Mouse (Mus musculus) c-Kit-negative CD71-positive TER-119-positive erythroid progenitor cells, embryonic 14.5 days (primary cell): ENCODE results near the gene P4hb.
A peak's percentile ranks its signal among the peaks of the same experiment; 100 is the strongest.
"Not testable (repeated sequence)": the region's sequence is repeated elsewhere in the genome, so short reads cannot be mapped to it uniquely, and the experiment has no call there.

Experiments used
- DNase-seq: peaks from one replicate; pipeline ENCODE4 v3.0.0-alpha.2; 2013; ENCODE audit warnings: low read depth, low spot score

Gene P4hb

GRCm38 (mm10) chr11:120598283-120598989, 25.4 kb upstream of the P4hb start, which contains the start of the genes Alyref and Anapc11:
TSS of gene Alyref (minus strand) at chr11:120598365.
TSS of gene Anapc11 (plus strand) at chr11:120598421.
- peak; percentile 93 for DNase-seq

DNA sequence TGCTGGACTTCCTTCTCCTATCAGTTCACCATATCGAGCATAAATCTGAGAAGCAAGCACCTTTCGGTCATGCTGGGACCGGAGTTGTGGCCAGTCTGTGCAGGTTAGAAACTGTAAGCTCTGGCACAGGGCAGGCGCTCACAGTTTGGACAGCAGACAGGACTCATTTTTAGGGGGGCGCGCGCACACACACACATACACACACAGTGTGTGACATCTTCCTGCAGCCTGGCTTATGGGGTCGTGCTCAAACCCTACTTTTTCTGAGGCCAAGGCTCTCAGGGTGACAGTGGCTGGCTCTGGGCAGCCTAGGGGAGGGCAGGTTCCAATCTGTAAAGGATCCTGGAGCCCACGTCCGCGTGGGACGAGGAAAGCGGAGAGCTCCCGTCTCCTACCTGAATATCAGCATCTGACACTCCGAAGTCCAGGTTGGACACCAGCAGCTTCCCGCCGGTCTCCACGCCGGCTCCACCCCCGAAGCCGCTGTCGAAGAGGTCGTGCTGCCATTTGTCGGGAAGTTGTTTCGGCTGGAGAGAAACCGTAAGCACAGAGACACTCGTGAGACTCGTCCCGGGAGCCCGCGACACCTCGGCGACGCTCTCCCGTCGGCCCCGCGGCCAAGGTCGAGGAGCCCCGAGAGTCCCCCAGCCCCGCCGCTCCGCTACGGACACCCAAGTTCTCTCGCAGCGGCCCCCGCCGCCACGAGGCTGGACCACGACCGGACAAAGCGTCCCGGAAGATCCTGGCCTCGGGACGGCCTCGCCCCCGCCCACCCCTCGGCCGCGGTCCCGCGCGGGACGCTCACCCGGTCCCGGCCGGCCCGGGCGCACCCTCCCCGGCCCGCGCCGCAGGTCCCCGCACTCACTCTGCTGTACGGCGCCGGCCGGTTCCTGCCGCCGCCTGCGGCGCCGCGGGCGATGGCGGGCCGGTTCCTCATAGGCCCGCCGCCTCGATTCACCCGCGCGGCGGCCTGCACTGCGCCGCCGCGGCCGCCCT, 24.5 kb upstream of the P4hb start:
- no peak for DNase-seq

- DNase-seq: no peak
Observed at GRCm38 (mm10) chr11:120588531-120588930, 15.5 kb upstream of the P4hb start.

- no peak for DNase-seq
Observed at GRCm38 (mm10) chr11:120583937-120584336, 10.9 kb upstream of the P4hb start.

DNA sequence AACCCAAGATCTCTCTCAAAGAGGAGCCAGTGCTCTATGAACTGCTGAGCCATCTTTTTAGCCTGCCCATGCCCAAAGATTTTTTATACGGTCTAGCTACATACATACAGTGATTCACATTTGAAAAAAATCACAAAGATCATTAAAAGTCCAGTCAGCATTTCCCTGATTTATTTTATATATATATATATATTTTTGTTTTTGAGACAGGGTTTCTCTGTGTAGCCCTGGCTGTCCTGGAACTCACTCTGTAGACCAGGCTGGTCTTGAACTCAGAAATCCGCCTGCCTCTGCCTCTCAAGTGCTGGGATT, 9.9 kb upstream of the P4hb start:
- DNase-seq: not testable (repeated sequence)

GRCm38 (mm10) chr11:120582268-120582981, 9.4 kb upstream of the P4hb start:
- peak; percentile 57 for DNase-seq

GRCm38 (mm10) chr11:120581490-120582267, 8.6 kb upstream of the P4hb start, which contains the start of gene Arhgdia:
TSS of gene Arhgdia (minus strand) at chr11:120581624.
- peak; percentile 63 for DNase-seq

GRCm38 (mm10) chr11:120580871-120581331, 7.8 kb upstream of the P4hb start:
- no peak for DNase-seq

- DNase-seq: no peak
Observed at GRCm38 (mm10) chr11:120580190-120580589, 7.1 kb upstream of the P4hb start.

DNA sequence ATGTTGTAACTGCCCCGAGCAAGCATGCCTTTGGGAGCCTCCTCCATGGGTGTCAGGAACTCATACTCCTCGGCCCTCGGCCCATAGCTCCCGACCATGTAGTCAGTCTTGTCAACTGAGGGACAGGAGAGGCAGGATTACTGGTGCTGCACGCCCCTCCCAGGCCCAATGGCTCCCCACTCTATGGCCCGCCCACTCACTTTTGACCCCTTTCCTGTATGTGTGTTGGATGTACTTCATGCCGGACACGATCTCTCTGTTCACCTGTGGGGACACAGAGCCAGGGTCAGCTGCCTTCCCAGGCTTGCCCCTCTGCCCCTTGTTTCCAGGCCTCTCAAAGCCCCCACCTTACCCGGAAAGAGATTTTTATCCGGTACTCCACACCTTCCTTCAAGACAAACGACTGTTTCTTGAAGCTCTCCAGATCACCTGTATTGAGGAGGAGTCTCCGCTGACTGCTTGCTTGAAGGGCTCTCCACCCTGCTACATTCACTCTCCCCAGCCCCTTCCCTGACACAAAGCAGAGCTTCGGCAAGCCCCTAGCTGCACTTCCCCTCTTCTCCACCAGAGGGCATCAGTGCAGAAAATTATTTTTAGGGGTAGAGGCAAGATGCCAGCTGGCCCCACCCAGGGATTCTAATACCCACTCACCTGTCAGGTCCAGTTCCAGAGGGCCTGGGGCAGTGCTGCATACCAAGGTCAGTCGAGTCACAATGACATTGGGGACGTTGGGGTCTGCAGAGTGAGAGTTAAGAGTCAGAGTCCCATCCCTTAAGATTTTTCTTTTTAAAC, 6.5 kb upstream of the P4hb start:
- peak; percentile 68 for DNase-seq

DNA sequence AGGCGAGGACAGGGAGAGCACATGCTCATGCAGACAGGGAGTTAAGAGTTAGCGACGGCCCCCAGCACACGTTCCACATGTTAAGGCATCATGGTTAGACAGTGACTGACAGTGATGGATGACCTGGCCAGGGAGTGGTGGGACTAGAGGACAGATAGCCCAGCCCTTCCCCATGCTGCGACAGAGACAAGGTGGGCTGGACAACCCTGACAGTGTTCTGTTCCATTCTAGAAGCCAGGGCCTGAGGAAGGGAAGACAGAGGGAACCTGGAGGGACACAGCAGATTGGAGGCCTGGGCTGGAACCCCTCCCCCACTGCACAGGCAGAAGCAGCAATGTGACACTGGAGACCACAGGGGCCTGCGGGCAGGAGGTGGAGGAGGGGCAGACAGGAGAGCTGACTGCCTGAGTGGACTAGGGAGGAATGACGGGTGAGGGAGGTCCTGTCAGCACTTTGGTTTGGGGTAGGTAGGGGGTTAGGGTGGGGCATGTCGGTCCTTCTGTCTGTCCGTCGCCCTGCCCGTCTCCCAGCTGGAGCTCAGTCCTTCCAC, 5.7 kb upstream of the P4hb start:
- no peak for DNase-seq

DNA sequence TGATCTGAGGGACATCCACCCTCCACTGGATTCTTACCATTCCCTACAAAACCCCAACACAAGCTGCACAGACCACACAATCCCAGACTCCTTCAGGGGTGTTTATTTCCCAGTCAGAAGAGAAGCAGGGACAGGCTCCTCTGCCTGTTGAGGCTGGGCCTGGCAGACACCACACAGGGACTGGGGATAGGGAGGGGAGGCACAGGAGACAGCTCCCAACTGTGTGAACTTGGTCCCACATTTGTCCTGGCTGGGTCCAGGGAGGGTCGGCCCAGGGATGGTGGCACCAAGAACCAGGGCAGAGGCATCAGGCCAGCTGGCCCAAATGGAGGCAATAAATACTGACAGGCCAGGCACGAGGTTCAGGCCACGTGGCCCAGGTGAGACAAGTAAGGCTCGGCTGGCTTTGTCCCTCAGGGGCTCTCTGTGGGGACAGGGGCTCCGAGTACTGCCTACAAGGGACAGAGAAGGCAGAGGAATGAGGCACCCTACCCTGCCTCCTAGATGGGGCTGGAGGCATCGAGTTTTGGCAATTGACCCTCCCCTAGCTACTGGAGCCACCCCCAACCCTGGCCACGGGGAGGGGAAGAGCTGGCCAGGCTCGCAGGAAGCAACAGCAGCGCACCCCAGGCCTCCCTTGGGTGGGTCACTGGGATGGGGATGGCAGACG, 5.1 kb upstream of the P4hb start:
- no peak for DNase-seq

DNA sequence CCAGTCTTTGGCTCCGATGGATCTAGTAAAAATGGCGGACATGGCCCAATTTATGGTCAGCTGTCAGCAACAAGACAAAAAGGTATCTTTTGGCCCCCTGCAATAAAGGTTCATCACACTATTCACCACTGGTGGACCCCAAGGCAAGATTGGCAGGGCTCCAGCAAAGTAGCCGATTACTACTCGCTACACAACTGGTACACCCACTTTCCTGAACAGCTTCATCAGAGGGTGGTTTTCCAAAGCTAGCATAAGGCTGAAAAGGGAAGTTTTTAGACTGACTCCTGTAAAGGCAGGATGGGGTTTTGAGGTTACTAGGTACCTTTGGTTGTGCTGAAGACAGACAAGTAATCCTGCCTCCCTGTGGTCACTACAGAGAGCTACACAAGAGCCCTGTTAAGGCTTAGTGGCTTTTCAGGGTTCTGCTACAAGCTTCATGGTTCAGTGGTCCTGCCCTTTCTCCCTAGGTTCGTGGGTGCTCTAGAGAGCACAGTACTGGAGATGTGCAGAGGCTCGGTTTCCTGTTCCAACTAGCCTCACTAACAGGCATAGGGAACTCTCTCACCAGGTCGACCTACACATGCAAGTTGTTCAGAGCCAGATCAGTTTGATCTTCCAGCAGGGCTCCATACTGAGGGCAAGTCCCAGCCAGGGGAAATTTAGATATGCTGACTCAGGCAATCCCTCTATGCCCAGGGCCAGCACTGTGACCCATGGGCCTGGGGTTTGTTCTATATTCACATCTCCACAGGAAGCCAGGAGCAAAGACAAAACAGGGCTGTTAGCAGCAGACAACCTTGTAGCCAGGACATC, 4.4 kb upstream of the P4hb start:
- no peak for DNase-seq

- no peak for DNase-seq
Observed at GRCm38 (mm10) chr11:120576365-120576981, 3.4 kb upstream of the P4hb start.

- no peak for DNase-seq
Observed at GRCm38 (mm10) chr11:120575940-120576339, 2.9 kb upstream of the P4hb start.

GRCm38 (mm10) chr11:120575046-120575445, 2.0 kb upstream of the P4hb start:
- DNase-seq: no peak

DNA sequence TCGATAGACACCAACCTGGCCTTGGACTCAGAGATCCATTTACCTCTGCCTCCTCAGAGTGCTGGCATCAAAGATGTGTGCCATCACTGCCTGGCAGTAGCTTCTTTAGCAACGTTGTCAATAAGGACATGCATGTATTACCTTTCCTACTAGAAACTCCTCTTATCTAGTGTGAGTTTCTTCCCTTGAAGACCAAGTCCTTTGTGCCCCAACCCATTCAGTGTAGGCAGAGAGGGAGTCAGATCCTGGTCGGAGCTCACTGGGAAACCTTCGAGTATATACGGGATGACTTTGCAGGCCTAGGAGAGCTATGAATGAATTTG, 1.2 kb upstream of the P4hb start:
- DNase-seq: no peak

DNA sequence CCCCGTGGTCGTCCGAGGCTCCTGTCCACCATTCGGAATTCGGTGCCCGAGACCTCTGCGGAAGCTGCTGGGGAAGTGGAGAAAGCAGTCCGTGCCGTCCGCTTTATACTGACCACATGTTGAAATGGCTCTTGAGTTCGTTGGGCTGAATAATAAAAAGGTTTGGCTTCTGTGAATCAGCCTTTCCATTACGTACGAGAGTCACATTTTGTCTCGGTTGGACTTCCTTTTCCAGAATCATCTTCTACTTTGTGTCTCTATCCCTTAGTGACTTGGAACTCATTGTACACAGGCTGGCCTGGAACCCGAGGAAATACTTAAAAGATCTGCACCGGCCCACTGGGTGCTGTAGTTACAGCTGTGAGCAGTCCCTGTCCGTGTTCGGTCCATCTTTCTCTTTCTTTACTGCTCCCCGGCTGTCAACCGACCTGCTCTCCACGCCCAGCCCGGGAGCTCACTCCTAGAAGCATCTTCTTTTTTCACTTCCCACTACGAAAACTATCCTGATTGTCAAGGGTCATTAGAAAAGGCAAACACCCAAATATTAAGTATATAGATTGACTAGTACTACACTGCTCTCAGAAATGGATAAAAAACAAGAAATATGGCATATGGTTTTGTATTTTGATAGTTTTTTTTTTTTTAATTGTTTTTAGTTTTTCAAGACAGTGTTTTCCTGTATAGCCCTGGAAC, 678 bp upstream of the P4hb start:
- DNase-seq: no peak
